ENCODE assay signal across 8 mouse cellular contexts in genomic region chr7:141454967-141455551, GRCm38 (mm10). TPM values are rescaled to one million over a fixed set of nuclear protein-coding genes. Genes with fewer than 3 reads are reported as not detected.
DNase-seq lines count a peak whose midpoint lies in the region; ATAC-seq and TF ChIP-seq lines count a peak whose summit lies in the region.

Gene Pnpla2 (plus strand): TSS chr7:141455198.

- no peak for TF ChIP-seq CTCF in ES-Bruce4 (IDR thresholded peaks at IDR 0.05; ENCODE audit: low read depth, low read length)
- peak; percentile 22; the same call in 1 of the 2 replicates for TF ChIP-seq CTCF in heart, postnatal 0 days (IDR thresholded peaks at IDR 0.05; ENCODE audit: low read depth)
- TF ChIP-seq CTCF in testis, adult 2 months (IDR thresholded peaks at IDR 0.05; ENCODE audit: control insufficient read depth, insufficient read depth, insufficient replicate concordance, low read depth, low read length), result no peak

- peak within 1 kb of the TSS; percentile 88 for H3K4me3 ChIP-seq in ES-Bruce4 (ENCODE audit: low read depth, low read length)
- peak within 1 kb of the TSS; percentile 68 for H3K4me3 ChIP-seq in forebrain, embryonic 13.5 days
- peak within 1 kb of the TSS; percentile 65 for H3K4me3 ChIP-seq in heart, postnatal 0 days (ENCODE audit: low read depth, low read length)
- H3K4me3 ChIP-seq in neural tube, embryonic 14.5 days (ENCODE audit: low read depth, low read length), result peak within 1 kb of the TSS; percentile 49
- peak within 1 kb of the TSS; percentile 94 for H3K4me3 ChIP-seq in testis, adult 2 months (ENCODE audit: control insufficient read depth, low read depth, low read length)

- H3K27me3 ChIP-seq in ES-Bruce4 (ENCODE audit: control insufficient read depth, insufficient read depth, low read length, poor library complexity, severe bottlenecking), result no peaks in the 10 kb centered on the region
- peaks cover 17% of the 10 kb centered on the region for H3K27me3 ChIP-seq in forebrain, embryonic 13.5 days
- no peaks in the 10 kb centered on the region for H3K27me3 ChIP-seq in heart, postnatal 0 days (ENCODE audit: control insufficient read depth, insufficient read depth, low read length)
- peaks cover 8% of the 10 kb centered on the region for H3K27me3 ChIP-seq in neural tube, embryonic 14.5 days (ENCODE audit: control insufficient read depth, insufficient read depth, low read length)
- no peaks in the 10 kb centered on the region for H3K27me3 ChIP-seq in testis, adult 2 months (ENCODE audit: control insufficient read depth, insufficient read depth, low read length)

- peak; percentile 99 for TF ChIP-seq POLR2A in ES-Bruce4 (IDR thresholded peaks at IDR 0.05; ENCODE audit: insufficient read depth, low read length)
- peak; percentile 78 for TF ChIP-seq POLR2A in testis, adult 2 months (IDR thresholded peaks at IDR 0.05; ENCODE audit: control insufficient read depth, low read depth, low read length)

- TF ChIP-seq EP300 in ES-Bruce4 (IDR thresholded peaks at IDR 0.05; ENCODE audit: insufficient read depth, low read depth, low read length), result no peak
- TF ChIP-seq EP300 in heart, postnatal 0 days (IDR thresholded peaks at IDR 0.05; ENCODE audit: low read depth), result no peak

- no peaks in the 10 kb centered on the region for H3K9me3 ChIP-seq in ES-Bruce4 (replicated peaks; ENCODE audit: control insufficient read depth, insufficient read depth, low read length, poor library complexity, severe bottlenecking)
- H3K9me3 ChIP-seq in forebrain, embryonic 13.5 days (replicated peaks), result no peaks in the 10 kb centered on the region
- H3K9me3 ChIP-seq in heart, postnatal 0 days (replicated peaks; ENCODE audit: control insufficient read depth, low read length), result no peaks in the 10 kb centered on the region
- H3K9me3 ChIP-seq in neural tube, embryonic 14.5 days (ENCODE audit: control insufficient read depth, low read length), result no peaks in the 10 kb centered on the region

- under 1% methylated on average over 41 of the region's 45 CpGs for WGBS in forebrain, embryonic 13.5 days
- WGBS in heart, postnatal 0 days, result under 1% methylated on average over 45 of the region's 45 CpGs
- WGBS in neural tube, embryonic 14.5 days, result under 1% methylated on average over 45 of the region's 45 CpGs

- ATAC-seq in forebrain, embryonic 13.5 days, result peak; percentile 80
- ATAC-seq in heart, postnatal 0 days (ENCODE audit: insufficient read depth, low read depth), result peak; percentile 84
- ATAC-seq in neural tube, embryonic 14.5 days (ENCODE audit: low read depth), result peak; percentile 80

- peak within 1 kb of the TSS; percentile 95 for H3K4me2 ChIP-seq in forebrain, embryonic 13.5 days
- peak within 1 kb of the TSS; percentile 64 for H3K4me2 ChIP-seq in heart, postnatal 0 days (ENCODE audit: low read depth, low read length)
- H3K4me2 ChIP-seq in neural tube, embryonic 14.5 days (ENCODE audit: low read depth, low read length), result peak within 1 kb of the TSS; percentile 71

- peaks cover 20% of the 10 kb centered on the region for H3K36me3 ChIP-seq in ES-Bruce4 (ENCODE audit: control insufficient read depth, insufficient read depth, low read length, poor library complexity, severe bottlenecking)
- H3K36me3 ChIP-seq in forebrain, embryonic 13.5 days (ENCODE audit: poor library complexity, severe bottlenecking), result peaks cover 42% of the 10 kb centered on the region
- H3K36me3 ChIP-seq in heart, postnatal 0 days (replicated peaks; ENCODE audit: control insufficient read depth, insufficient read depth, low read length), result peaks cover 41% of the 10 kb centered on the region
- peaks cover 20% of the 10 kb centered on the region; the same call in 1 of the 2 replicates for H3K36me3 ChIP-seq in neural tube, embryonic 14.5 days (ENCODE audit: control insufficient read depth, insufficient read depth, low read length)
- H3K36me3 ChIP-seq in testis, adult 2 months (ENCODE audit: control insufficient read depth, insufficient read depth, low read length), result peaks cover 1% of the 10 kb centered on the region; the same call in 1 of the 2 replicates

- DNase-seq in c-Kit-positive CD71-positive TER-119-positive erythroid progenitor cells, embryonic 14.5 days (ENCODE audit: low spot score), result peak; percentile 90
- peak; percentile 92 for DNase-seq in heart, postnatal 0 days (ENCODE audit: low spot score)
- peak; percentile 98 to 99 for DNase-seq in kidney, postnatal 4 days
- peak; percentile 96 to 98 for DNase-seq in lung, adult 18-20 months

- H3K4me1 ChIP-seq in ES-Bruce4 (ENCODE audit: control insufficient read depth, insufficient read depth, low read length), result no peaks in the 10 kb centered on the region
- peaks cover 21% of the 10 kb centered on the region for H3K4me1 ChIP-seq in forebrain, embryonic 13.5 days
- H3K4me1 ChIP-seq in heart, postnatal 0 days (ENCODE audit: control insufficient read depth, insufficient read depth), result peaks cover 17% of the 10 kb centered on the region
- H3K4me1 ChIP-seq in neural tube, embryonic 14.5 days (ENCODE audit: control insufficient read depth, insufficient read depth, low read length), result peaks cover 10% of the 10 kb centered on the region
- H3K4me1 ChIP-seq in testis, adult 2 months (ENCODE audit: control insufficient read depth, insufficient read depth, low read length), result peaks cover 13% of the 10 kb centered on the region

- peak within 1 kb of the TSS; percentile 59 for H3K9ac ChIP-seq in ES-Bruce4 (ENCODE audit: low read depth, poor library complexity, severe bottlenecking)
- peak within 1 kb of the TSS; percentile 80 for H3K9ac ChIP-seq in forebrain, embryonic 13.5 days
- peak within 1 kb of the TSS; percentile 83 for H3K9ac ChIP-seq in heart, postnatal 0 days (replicated peaks; ENCODE audit: low read depth, low read length)
- peak within 1 kb of the TSS; percentile 55 for H3K9ac ChIP-seq in neural tube, embryonic 14.5 days (replicated peaks; ENCODE audit: low read depth, low read length)

- H3K27ac ChIP-seq in ES-Bruce4 (ENCODE audit: insufficient read depth, low read length), result no peak within 1 kb of the TSS
- peak within 1 kb of the TSS; percentile 52 for H3K27ac ChIP-seq in forebrain, embryonic 13.5 days
- H3K27ac ChIP-seq in heart, postnatal 0 days (ENCODE audit: low read depth), result peak within 1 kb of the TSS; percentile 98
- peak within 1 kb of the TSS; percentile 10; the same call in 1 of the 2 replicates for H3K27ac ChIP-seq in neural tube, embryonic 14.5 days (ENCODE audit: low read depth, low read length)
- H3K27ac ChIP-seq in testis, adult 2 months (ENCODE audit: control insufficient read depth, insufficient read depth, low read depth, low read length), result peak within 1 kb of the TSS; percentile 93

RNA-seq across cellular contexts. Expression of gene Pnpla2, which starts in this region (rescaled TPM):
- 33.3 and 43.5 TPM in 2 replicates for polyA plus RNA-seq in ES-Bruce4 (2011; ENCODE audit: insufficient read depth, insufficient read length, low read depth, missing spikeins)
- 19.5 and 21.0 TPM in 2 replicates for polyA plus RNA-seq in forebrain, embryonic 13.5 days (2015; fragmentation: Nextera tagmentation; extraction: Ambion mirVana)
- total RNA-seq in heart, postnatal 0 days (2014; rRNA removed; ENCODE audit: low replicate concordance), result 47.9 and 63.8 TPM in 2 replicates
- polyA plus RNA-seq in heart, postnatal 0 days (2015; fragmentation: Nextera tagmentation; extraction: Ambion mirVana), result 157 and 159 TPM in 2 replicates
- 14.0 and 14.7 TPM in 2 replicates for polyA plus RNA-seq in neural tube, embryonic 14.5 days (2014; fragmentation: Nextera tagmentation; extraction: Ambion mirVana)
- 379 and 436 TPM in 2 replicates for polyA plus RNA-seq in testis, adult 2 months (2012; rRNA removed)
